Mouse (Mus musculus) kidney, embryonic 14.5 days (tissue): ENCODE results near the gene Hyal3. TPM values are rescaled to one million over a fixed set of nuclear protein-coding genes. Genes with fewer than 3 reads are reported as not detected.

Experiments
- ATAC-seq: fragments of 200-750 bp; cut with Nextera tagmentation; 2 replicates; pipeline ENCODE4 v1.8.0; 2017; ENCODE audit warnings: moderate number of reproducible peaks, mild to moderate bottlenecking, moderate TSS enrichment, moderate library complexity; ENCODE audit not compliant: low FRiP score, low TSS enrichment
- H3K27ac ChIP-seq: fragments of 300-500 bp; sonication (generic); 2 replicates; pipeline ENCODE4 v1.5.1; 2014; ENCODE audit warnings: low read depth, mild to moderate bottlenecking, low read length, moderate library complexity, mixed read lengths
- H3K27me3 ChIP-seq: fragments of 300-500 bp; sonication (generic); 2 replicates; pipeline ENCODE4 v1.6.1; 2014; ENCODE audit warnings: mild to moderate bottlenecking, low read length; ENCODE audit not compliant: control insufficient read depth, insufficient read depth
- H3K36me3 ChIP-seq: fragments of 300-500 bp; sonication (generic); 2 replicates; pipeline ENCODE4 v1.6.1; 2014; ENCODE audit warnings: low read length, mixed read lengths; ENCODE audit not compliant: control insufficient read depth, insufficient read depth
- H3K4me1 ChIP-seq: fragments of 300-500 bp; sonication (generic); 2 replicates; pipeline ENCODE4 v1.6.1; 2014; ENCODE audit warnings: low read length, mixed read lengths; ENCODE audit not compliant: control insufficient read depth, insufficient read depth
- H3K4me2 ChIP-seq: fragments of 300-500 bp; sonication (generic); replicated peaks from 2 replicates; pipeline ENCODE4 v1.6.1; 2014; ENCODE audit warnings: low read depth, mild to moderate bottlenecking, low read length
- H3K4me3 ChIP-seq: fragments of 300-500 bp; sonication (generic); 2 replicates; pipeline ENCODE4 v1.5.1; 2014; ENCODE audit warnings: mild to moderate bottlenecking, low read length
- H3K9ac ChIP-seq: fragments of 300-500 bp; sonication (generic); 2 replicates; pipeline ENCODE4 v1.6.1; 2014; ENCODE audit warnings: low read depth, mild to moderate bottlenecking, low read length, moderate library complexity
- H3K9me3 ChIP-seq: fragments of 300-500 bp; sonication (generic); 2 replicates; pipeline ENCODE4 v1.6.1; 2016; ENCODE audit warnings: low read length; ENCODE audit not compliant: control insufficient read depth
- WGBS: fragments of 180-500 bp; shearing (Covaris S2); extraction: QIAGEN DNeasy Blood & Tissue Kit; methylation state at CpG from one replicate; pipeline ENCODE4 v1.1.7; 2014; 5-methylcytosine and 5-hydroxymethylcytosine counted together
- polyA plus RNA-seq: library from polyadenylated mRNA; unstranded; fragments of >200 nt; fragmentation: Nextera tagmentation; extraction: Ambion mirVana; gene quantifications from 2 replicates; pipeline ENCODE4 v1.2.1, GENCODE M21; 2014

The Hyal3 gene
- polyA plus RNA-seq = 0.84 and 1.5 TPM in 2 replicates

DNA sequence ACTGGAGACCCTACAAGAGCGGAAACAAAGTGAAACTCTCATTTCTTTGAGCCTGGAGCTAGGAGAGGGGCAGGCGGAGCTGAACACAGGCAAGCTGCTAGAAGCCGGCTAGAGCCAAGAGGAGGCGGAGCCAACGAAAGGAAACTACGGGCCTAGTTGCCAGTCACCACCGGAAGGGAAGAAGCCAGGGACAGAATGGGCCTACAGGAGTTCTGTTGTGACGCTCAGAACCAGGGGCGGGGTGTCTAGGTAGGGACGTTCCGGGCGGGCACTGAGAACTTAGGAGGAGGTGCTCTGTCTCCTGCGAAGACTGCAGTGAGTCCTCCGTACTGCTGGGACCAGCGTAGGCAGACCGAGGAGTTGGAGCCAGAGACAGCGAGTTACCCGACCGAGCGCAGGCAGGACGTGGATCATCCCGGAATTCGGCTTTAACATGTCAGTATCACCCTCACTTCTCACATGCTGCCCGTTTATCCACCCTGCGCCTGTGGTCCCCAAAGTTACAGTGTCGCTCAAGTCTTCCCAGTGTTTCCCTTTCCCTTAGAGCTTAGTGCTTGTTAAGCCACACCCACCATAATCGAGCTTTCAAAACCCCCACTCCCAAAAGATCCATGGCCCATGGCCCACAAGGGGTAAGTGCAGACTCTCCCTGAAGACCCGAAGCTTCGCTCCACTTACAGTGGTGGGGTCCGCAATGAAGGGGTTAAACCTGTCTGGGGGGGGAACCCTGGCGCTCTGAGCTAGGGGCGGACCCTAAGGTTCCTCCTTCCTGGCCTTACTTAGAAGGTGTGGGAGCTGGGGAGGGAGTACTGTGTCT is at the start of gene Hyal3:
TSS of gene Hyal3 (plus strand) at position 318 of the 817 bp plus-strand sequence.
- under 1% methylated on average over 32 of the region's 32 CpGs for WGBS
- Histone ChIP-seq H3K36me3 (peaks cover 6% of the 10 kb centered on the region; the same call in 1 of the 2 replicates), H3K9ac (peak within 1 kb of the TSS; percentile 77), H3K4me2 (peak within 1 kb of the TSS; percentile 79), H3K27ac (peak within 1 kb of the TSS; percentile 91), H3K4me3 (peak within 1 kb of the TSS; percentile 62), H3K27me3 (no peaks in the 10 kb centered on the region), H3K9me3 (no peaks in the 10 kb centered on the region), H3K4me1 (peaks cover 34% of the 10 kb centered on the region)
- peak; percentile 60 for ATAC-seq

DNA sequence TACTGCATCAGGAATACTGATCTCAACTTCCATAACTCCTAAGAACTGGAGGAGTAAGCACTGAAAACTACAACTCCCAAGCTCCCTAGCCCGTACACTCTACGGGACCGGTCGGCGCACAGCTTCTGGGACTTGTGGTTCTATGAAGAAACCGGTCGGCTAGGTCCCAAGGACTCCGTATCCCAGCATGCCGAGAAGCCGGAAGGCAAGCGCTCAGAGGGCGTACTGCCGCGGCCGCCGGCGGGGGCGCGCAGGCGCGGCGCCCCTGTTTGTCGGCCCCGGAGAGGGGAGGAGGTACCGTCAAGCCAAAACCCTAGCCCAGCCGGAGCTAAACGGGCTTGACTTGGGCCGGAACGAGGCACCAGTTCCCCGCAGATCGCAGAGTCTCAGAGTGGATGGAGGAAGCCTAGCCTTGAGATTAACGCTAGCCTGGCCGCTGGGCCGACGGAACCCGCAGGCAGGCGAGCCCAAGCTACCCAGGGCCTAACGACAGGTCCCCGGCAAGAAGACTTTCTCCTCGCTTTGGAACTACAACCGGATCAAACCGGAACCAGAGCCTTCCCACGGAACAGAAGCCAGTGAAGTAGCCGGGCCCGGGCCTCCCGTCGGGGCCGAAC is 46.7 kb upstream of the Hyal3 start, which contains the start of gene Tmem115:
TSS of gene Tmem115 (plus strand) at position 155 of the 617 bp plus-strand sequence.
- H3K4me3 ChIP-seq = peak within 1 kb of the TSS; percentile 94
- WGBS = under 1% methylated on average over 48 of the region's 48 CpGs
- H3K27me3 ChIP-seq = no peaks in the 10 kb centered on the region
- ATAC-seq = peak; percentile 98
- peaks cover 22% of the 10 kb centered on the region for H3K36me3 ChIP-seq
- no peaks in the 10 kb centered on the region for H3K9me3 ChIP-seq
- H3K4me2 ChIP-seq = peak within 1 kb of the TSS; percentile 71
- H3K27ac ChIP-seq = peak within 1 kb of the TSS; percentile 77
- peak within 1 kb of the TSS; percentile 90 for H3K9ac ChIP-seq
- peaks cover 20% of the 10 kb centered on the region for H3K4me1 ChIP-seq

- peak; percentile 13 for ATAC-seq
Measured at GRCm38 (mm10) chr9:107534408-107535202, 46.0 kb upstream of the Hyal3 start.

DNA sequence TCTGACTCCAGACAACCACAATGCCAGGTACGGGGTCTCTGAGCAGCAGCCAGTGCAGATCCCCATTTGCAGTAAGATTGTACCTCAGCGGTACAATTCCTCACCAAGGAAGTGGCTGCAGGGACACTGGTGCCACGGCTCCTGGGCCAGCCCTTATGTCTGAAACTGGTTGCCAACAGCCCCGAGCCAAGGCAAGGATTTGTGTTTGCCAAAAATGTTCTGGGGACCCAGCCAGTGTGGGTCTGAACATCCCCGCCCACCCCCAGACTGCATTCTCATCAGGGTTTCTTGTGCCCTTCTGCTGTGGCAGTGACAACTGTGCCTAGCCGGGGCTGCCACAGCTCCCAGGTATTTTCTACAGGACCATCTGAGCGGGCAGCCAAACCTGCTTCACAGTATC is 42.4 kb upstream of the Hyal3 start:
- Histone ChIP-seq H3K9me3 (no peaks in the 10 kb centered on the region), H3K9ac (no peak overlapping the region), H3K27me3 (no peaks in the 10 kb centered on the region), H3K4me2 (no peak overlapping the region), H3K36me3 (peaks cover 33% of the 10 kb centered on the region), H3K27ac (no peak overlapping the region), H3K4me3 (no peak overlapping the region), H3K4me1 (peaks cover 29% of the 10 kb centered on the region)
- WGBS = 97% methylated on average over 7 of the region's 7 CpGs
- ATAC-seq = no peak

More at GRCm38 (mm10) chr9:107534408-107535202, 46.0 kb upstream of the Hyal3 start:
- peak overlapping the region; percentile 90 for H3K9ac ChIP-seq
- H3K27ac ChIP-seq = peak overlapping the region; percentile 77
- peaks cover 29% of the 10 kb centered on the region for H3K36me3 ChIP-seq
- H3K4me2 ChIP-seq = peak overlapping the region; percentile 71
- H3K4me1 ChIP-seq = peaks cover 20% of the 10 kb centered on the region
- H3K4me3 ChIP-seq = peak overlapping the region; percentile 94
- no peaks in the 10 kb centered on the region for H3K27me3 ChIP-seq
- no peaks in the 10 kb centered on the region for H3K9me3 ChIP-seq
- WGBS = under 1% methylated on average over 40 of the region's 40 CpGs

GRCm38 (mm10) chr9:107538711-107539110 is 41.9 kb upstream of the Hyal3 start:
- H3K9ac ChIP-seq = no peak overlapping the region
- 94% methylated on average over 3 of the region's 3 CpGs for WGBS

DNA sequence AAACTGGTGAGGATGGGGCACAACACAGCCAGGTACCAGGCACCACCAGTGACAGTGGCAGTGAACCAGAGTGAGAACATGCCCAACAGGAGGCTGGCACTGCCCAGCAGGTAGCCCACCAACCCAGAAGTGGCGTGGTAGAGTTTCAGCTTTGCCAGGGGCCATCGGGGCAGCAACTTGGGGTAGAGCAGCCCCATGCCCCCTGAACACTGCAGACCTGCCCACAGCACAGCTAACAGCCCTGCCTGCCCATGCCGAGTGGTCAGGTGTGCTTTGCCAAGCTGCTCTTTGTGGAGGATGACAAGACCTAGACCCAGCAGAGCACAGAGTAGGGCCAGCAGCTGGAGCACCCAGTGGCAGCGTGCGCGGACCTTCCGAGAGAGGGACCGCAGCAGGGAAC is 40.7 kb upstream of the Hyal3 start:
- no peaks in the 10 kb centered on the region for H3K27me3 ChIP-seq
- H3K36me3 ChIP-seq = peaks cover 43% of the 10 kb centered on the region
- no peak overlapping the region for H3K4me2 ChIP-seq
- WGBS = 94% methylated on average over 8 of the region's 8 CpGs
- H3K9me3 ChIP-seq = no peaks in the 10 kb centered on the region
- ATAC-seq = no peak
- H3K9ac ChIP-seq = no peak overlapping the region
- no peak overlapping the region for H3K4me3 ChIP-seq
- no peak overlapping the region for H3K27ac ChIP-seq
- peaks cover 30% of the 10 kb centered on the region for H3K4me1 ChIP-seq

More at GRCm38 (mm10) chr9:107538711-107539110, 41.9 kb upstream of the Hyal3 start:
- Histone ChIP-seq H3K4me2 (no peak overlapping the region), H3K27ac (no peak overlapping the region), H3K36me3 (peaks cover 33% of the 10 kb centered on the region), H3K4me1 (peaks cover 30% of the 10 kb centered on the region), H3K4me3 (no peak overlapping the region), H3K9me3 (no peaks in the 10 kb centered on the region), H3K27me3 (no peaks in the 10 kb centered on the region)
- no peak for ATAC-seq

DNA sequence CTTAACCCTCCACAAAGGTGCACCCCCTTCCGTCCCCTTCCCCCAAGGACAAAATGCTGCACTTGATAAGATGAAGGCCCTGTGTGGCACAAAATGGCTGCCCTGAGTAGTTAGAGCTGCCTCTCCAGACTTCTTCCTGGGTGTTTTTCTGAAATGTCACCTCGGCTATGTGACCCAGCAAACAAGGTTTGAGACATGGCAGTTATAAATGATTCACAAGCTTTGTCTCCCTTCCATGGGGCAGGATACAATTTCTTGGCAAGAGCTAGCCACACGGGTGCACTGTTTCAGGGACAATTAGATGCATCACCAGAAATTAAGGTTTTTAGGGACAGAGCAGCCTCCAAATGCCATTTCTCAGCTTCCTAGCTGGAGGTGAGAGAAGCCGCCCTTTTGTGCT is 40.2 kb upstream of the Hyal3 start:
- 58% methylated on average over 4 of the region's 4 CpGs for WGBS
- Histone ChIP-seq H3K27me3 (no peaks in the 10 kb centered on the region), H3K4me2 (peak overlapping the region; percentile 77; the same call in 1 of the 2 replicates), H3K4me1 (peaks cover 28% of the 10 kb centered on the region), H3K27ac (no peak overlapping the region), H3K9me3 (no peaks in the 10 kb centered on the region), H3K36me3 (peaks cover 48% of the 10 kb centered on the region), H3K9ac (no peak overlapping the region), H3K4me3 (no peak overlapping the region; the same call in 1 of the 2 replicates)
- no peak for ATAC-seq

- WGBS = 22% methylated on average over 10 of the region's 10 CpGs
- Histone ChIP-seq H3K27ac (no peak overlapping the region), H3K36me3 (peaks cover 48% of the 10 kb centered on the region), H3K4me3 (peak overlapping the region; percentile 45), H3K9ac (0 out of 2 replicates have a peak overlapping the region, but pooled peaks have one; percentile 0), H3K27me3 (no peaks in the 10 kb centered on the region), H3K9me3 (no peaks in the 10 kb centered on the region), H3K4me1 (peaks cover 22% of the 10 kb centered on the region), H3K4me2 (peak overlapping the region; percentile 77)
- ATAC-seq = 0 out of 2 replicates have a peak, but pooled peaks have one; percentile 0
Measured at GRCm38 (mm10) chr9:107541005-107541404, 39.6 kb upstream of the Hyal3 start.
